10 mouse cellular contexts compared by ENCODE assay signal in genomic region chr2:149625626-149626025, GRCm38 (mm10).
DNase-seq lines count a peak whose midpoint lies in the region; ATAC-seq lines count a peak whose summit lies in the region.
"Had no signal": no experiment of that assay in that cellular context is flagged by ENCODE, and none has a peak within 500 bp of the region (broad histone marks: within the 10 kb centered on the region; RNA-seq: fewer than 3 reads in every experiment).

No protein-coding gene starts in this region.

- H3K9me3 ChIP-seq in heart, embryonic 12.5 days (replicated peaks), result no peaks in the 10 kb centered on the region
- H3K9me3 ChIP-seq in midbrain, embryonic 14.5 days (ENCODE audit: control insufficient read depth, low read length), result no peaks in the 10 kb centered on the region
- H3K9me3 ChIP-seq in midbrain, embryonic 15.5 days, result no peaks in the 10 kb centered on the region
- no peaks in the 10 kb centered on the region for H3K9me3 ChIP-seq in forebrain, embryonic 16.5 days (ENCODE audit: control insufficient read depth, low read length)

- ATAC-seq in heart, embryonic 12.5 days (ENCODE audit: insufficient number of reproducible peaks, low FRiP score), result no peak
- ATAC-seq in midbrain, embryonic 14.5 days (ENCODE audit: low FRiP score, low TSS enrichment), result no peak
- no peak for ATAC-seq in midbrain, embryonic 15.5 days (replicated peaks)
- ATAC-seq in forebrain, embryonic 16.5 days, result no peak

- no peak overlapping the region for H3K4me3 ChIP-seq in heart, embryonic 12.5 days
- H3K4me3 ChIP-seq in midbrain, embryonic 14.5 days (replicated peaks; ENCODE audit: low read depth, low read length), result no peak overlapping the region
- H3K4me3 ChIP-seq in midbrain, embryonic 15.5 days, result no peak overlapping the region
- H3K4me3 ChIP-seq in forebrain, embryonic 16.5 days (replicated peaks; ENCODE audit: low read length), result no peak overlapping the region

- no peak overlapping the region for H3K4me2 ChIP-seq in heart, embryonic 12.5 days
- H3K4me2 ChIP-seq in midbrain, embryonic 14.5 days (ENCODE audit: low read length), result no peak overlapping the region
- H3K4me2 ChIP-seq in midbrain, embryonic 15.5 days, result no peak overlapping the region
- H3K4me2 ChIP-seq in forebrain, embryonic 16.5 days (ENCODE audit: low read length), result no peak overlapping the region

- WGBS in heart, embryonic 12.5 days, result 46% methylated on average over 1 of the region's 1 CpGs
- WGBS in midbrain, embryonic 14.5 days, result 67% methylated on average over 1 of the region's 1 CpGs
- 68% methylated on average over 1 of the region's 1 CpGs for WGBS in midbrain, embryonic 15.5 days
- 71% methylated on average over 1 of the region's 1 CpGs for whole genome bisulfite sequencing in forebrain, embryonic 16.5 days

- no peaks in the 10 kb centered on the region for H3K4me1 ChIP-seq in heart, embryonic 12.5 days (replicated peaks)
- no peaks in the 10 kb centered on the region for H3K4me1 ChIP-seq in midbrain, embryonic 14.5 days (ENCODE audit: control insufficient read depth, insufficient read depth, low read length)
- H3K4me1 ChIP-seq in midbrain, embryonic 15.5 days, result no peaks in the 10 kb centered on the region
- H3K4me1 ChIP-seq in forebrain, embryonic 16.5 days (replicated peaks; ENCODE audit: control insufficient read depth, insufficient read depth, low read length), result no peaks in the 10 kb centered on the region

- no peak overlapping the region for H3K9ac ChIP-seq in heart, embryonic 12.5 days
- H3K9ac ChIP-seq in midbrain, embryonic 14.5 days (replicated peaks; ENCODE audit: low read length), result no peak overlapping the region
- H3K9ac ChIP-seq in midbrain, embryonic 15.5 days, result no peak overlapping the region
- H3K9ac ChIP-seq in forebrain, embryonic 16.5 days (replicated peaks; ENCODE audit: low read depth, low read length), result no peak overlapping the region
- H3K9ac ChIP-seq: liver, embryonic 14.5 days had no signal

- H3K36me3 ChIP-seq in heart, embryonic 12.5 days, result no peaks in the 10 kb centered on the region
- H3K36me3 ChIP-seq in midbrain, embryonic 14.5 days (ENCODE audit: control insufficient read depth, insufficient read depth, low read length), result no peaks in the 10 kb centered on the region
- no peaks in the 10 kb centered on the region for H3K36me3 ChIP-seq in midbrain, embryonic 15.5 days (replicated peaks)
- no peaks in the 10 kb centered on the region for H3K36me3 ChIP-seq in forebrain, embryonic 16.5 days (ENCODE audit: control insufficient read depth, insufficient read depth)

- DNase-seq in heart, adult 11 months, result peak; percentile 88
- peak; percentile 45 for DNase-seq in midbrain, embryonic 14.5 days
- peak; percentile 73 for DNase-seq in brain, adult 2 months (ENCODE audit: low read depth, low spot score)
- DNase-seq in kidney, postnatal 4 days, result peak; percentile 4 to 8
- DNase-seq in MN1 (ENCODE audit: low spot score), result no peak
- DNase-seq: embryo, embryonic 11 days had no signal

- H3K27me3 ChIP-seq in heart, embryonic 12.5 days (replicated peaks), result no peaks in the 10 kb centered on the region
- no peaks in the 10 kb centered on the region for H3K27me3 ChIP-seq in midbrain, embryonic 14.5 days (ENCODE audit: control insufficient read depth, insufficient read depth, low read length)
- H3K27me3 ChIP-seq in midbrain, embryonic 15.5 days (replicated peaks), result no peaks in the 10 kb centered on the region
- H3K27me3 ChIP-seq in forebrain, embryonic 16.5 days (replicated peaks; ENCODE audit: control insufficient read depth, insufficient read depth, low read length), result no peaks in the 10 kb centered on the region

- H3K27ac ChIP-seq in heart, embryonic 12.5 days (ENCODE audit: poor library complexity, severe bottlenecking), result no peak overlapping the region
- H3K27ac ChIP-seq in midbrain, embryonic 14.5 days (replicated peaks; ENCODE audit: low read depth, low read length), result no peak overlapping the region
- H3K27ac ChIP-seq in midbrain, embryonic 15.5 days, result no peak overlapping the region
- H3K27ac ChIP-seq in forebrain, embryonic 16.5 days (ENCODE audit: low read length), result no peak overlapping the region
- H3K27ac ChIP-seq: liver, embryonic 14.5 days had no signal
